Mouse (Mus musculus) spleen, adult 2 months (tissue): ENCODE results near the gene Cobl. TPM values are rescaled to one million over a fixed set of nuclear protein-coding genes. Genes with fewer than 3 reads are reported as not detected.

Experiments
- DNase-seq, 2 experiments: peaks; one replicate each; pipeline versions ENCODE4 v3.0.0 to v3.0.0-alpha.2; 2012 to 2021; ENCODE audit warnings: low spot score in 2 of 2, low read depth in 1 of 2
- H3K27ac ChIP-seq: fragments of 200-500 bp; 2 replicates; pipeline ENCODE4 v1.5.1; 2012; ENCODE audit warnings: low read length, inconsistent platforms; ENCODE audit not compliant: insufficient read depth
- H3K27me3 ChIP-seq: fragments of 200-500 bp; 2 replicates; pipeline ENCODE4 v1.6.1; 2012; ENCODE audit warnings: mild to moderate bottlenecking, moderate library complexity, low read length, inconsistent platforms; ENCODE audit not compliant: control insufficient read depth, insufficient read depth
- H3K36me3 ChIP-seq: fragments of 200-500 bp; 2 replicates; pipeline ENCODE4 v1.6.1; 2012; ENCODE audit warnings: mild to moderate bottlenecking, low read length, inconsistent platforms; ENCODE audit not compliant: control insufficient read depth, insufficient read depth
- H3K4me1 ChIP-seq: fragments of 200-500 bp; 2 replicates; pipeline ENCODE4 v1.6.1; 2011; ENCODE audit warnings: inconsistent platforms; ENCODE audit not compliant: control insufficient read depth, insufficient read depth, insufficient read length
- H3K4me3 ChIP-seq: fragments of 200-500 bp; 2 replicates; pipeline ENCODE4 v1.5.1; 2011; ENCODE audit warnings: mild to moderate bottlenecking, inconsistent platforms; ENCODE audit not compliant: insufficient read depth, insufficient read length; ENCODE audit errors: extremely low read depth
- CTCF ChIP-seq: fragments of 200-500 bp; IDR thresholded peaks from 2 replicates; pipeline ENCODE4 v1.5.1; 2011; ENCODE audit warnings: mild to moderate bottlenecking, inconsistent platforms; ENCODE audit not compliant: insufficient read depth, insufficient read length, insufficient replicate concordance; ENCODE audit errors: extremely low read depth
- POLR2A ChIP-seq: fragments of 200-500 bp; IDR thresholded peaks from 2 replicates; pipeline ENCODE4 v1.6.1; 2011; ENCODE audit warnings: low read depth, low read length, inconsistent platforms
- WGBS: fragments of 180-500 bp; shearing (Covaris S2); methylation state at CpG from one replicate; pipeline ENCODE4 v1.1.7; 2018; 5-methylcytosine and 5-hydroxymethylcytosine counted together
- polyA plus RNA-seq: library from polyadenylated mRNA; depleted of rRNA; stranded (reverse); fragments of >200 nt; gene quantifications from 2 replicates; pipeline ENCODE4 v1.2.3, GENCODE M21; 2012; rRNA removed

Gene Cobl
- polyA plus RNA-seq: 0.32 and 0.35 TPM in 2 replicates

GRCm38 (mm10) chr11:12464181-12465162 lies at the start of gene Cobl:
Gene Cobl (minus strand): TSS chr11:12464960.
- no peaks in the 10 kb centered on the region for H3K4me1 ChIP-seq
- no peak within 1 kb of the TSS for H3K27ac ChIP-seq
- no peak within 1 kb of the TSS for H3K4me3 ChIP-seq
- TF ChIP-seq POLR2A (no peak), CTCF (no peak)
- DNase-seq: no peak
- no peaks in the 10 kb centered on the region for H3K36me3 ChIP-seq
- H3K27me3 ChIP-seq: peaks cover 3% of the 10 kb centered on the region
- WGBS: 3% methylated on average over 84 of the region's 89 CpGs

GRCm38 (mm10) chr11:12513796-12514195 lies 49.0 kb upstream of the Cobl start:
- WGBS: 80% methylated on average over 5 of the region's 5 CpGs
- H3K27me3 ChIP-seq: no peaks in the 10 kb centered on the region

GRCm38 (mm10) chr11:12506371-12506890 lies 41.7 kb upstream of the Cobl start:
- TF ChIP-seq CTCF: no peak
- no peak for TF ChIP-seq POLR2A
- no peaks in the 10 kb centered on the region for H3K36me3 ChIP-seq
- no peak overlapping the region for H3K27ac ChIP-seq
- no peaks in the 10 kb centered on the region for H3K27me3 ChIP-seq
- H3K4me3 ChIP-seq: no peak overlapping the region
- WGBS: 90% methylated on average over 6 of the region's 6 CpGs
- no peak for DNase-seq
- H3K4me1 ChIP-seq: no peaks in the 10 kb centered on the region

More at GRCm38 (mm10) chr11:12513796-12514195, 49.0 kb upstream of the Cobl start:
- no peak overlapping the region for H3K4me3 ChIP-seq
- H3K27ac ChIP-seq: no peak overlapping the region
- no peak for TF ChIP-seq CTCF
- no peak for TF ChIP-seq POLR2A
- H3K4me1 ChIP-seq: no peaks in the 10 kb centered on the region
- no peaks in the 10 kb centered on the region for H3K36me3 ChIP-seq
- DNase-seq: no peak

- no peak for DNase-seq
- Histone ChIP-seq H3K4me3 (no peak overlapping the region), H3K36me3 (no peaks in the 10 kb centered on the region), H3K27ac (no peak overlapping the region), H3K27me3 (no peaks in the 10 kb centered on the region), H3K4me1 (no peaks in the 10 kb centered on the region)
- no peak for TF ChIP-seq CTCF
- no peak for TF ChIP-seq POLR2A
- 82% methylated on average over 4 of the region's 4 CpGs for whole genome bisulfite sequencing
These were observed 39.0 kb upstream of the Cobl start for GRCm38 (mm10) chr11:12503756-12504155.

GRCm38 (mm10) chr11:12501721-12502120 lies 37.0 kb upstream of the Cobl start:
- H3K4me1 ChIP-seq: no peaks in the 10 kb centered on the region
- no peak for DNase-seq
- TF ChIP-seq POLR2A (no peak), CTCF (no peak)
- 86% methylated on average over 3 of the region's 3 CpGs for WGBS
- no peaks in the 10 kb centered on the region for H3K36me3 ChIP-seq
- no peaks in the 10 kb centered on the region for H3K27me3 ChIP-seq
- H3K27ac ChIP-seq: no peak overlapping the region
- no peak overlapping the region for H3K4me3 ChIP-seq

- no peaks in the 10 kb centered on the region for H3K4me1 ChIP-seq
- no peaks in the 10 kb centered on the region for H3K27me3 ChIP-seq
- TF ChIP-seq POLR2A (no peak), CTCF (no peak)
- H3K4me3 ChIP-seq: no peak overlapping the region
- no peak overlapping the region for H3K27ac ChIP-seq
- no peaks in the 10 kb centered on the region for H3K36me3 ChIP-seq
- no peak for DNase-seq
These were observed 29.0 kb upstream of the Cobl start for GRCm38 (mm10) chr11:12493791-12494190.
